Mouse (Mus musculus): ENCODE measurements around the gene Adora2b. TPM values are rescaled to one million over a fixed set of nuclear protein-coding genes. Genes with fewer than 3 reads are reported as not detected.
A peak's percentile ranks its signal among the peaks of the same experiment; 100 is the strongest.

Gene Adora2b
- polyA plus RNA-seq, 1 experiment = not detected

- no peaks in the 10 kb centered on the region for H3K4me1 ChIP-seq (ENCODE audit: control insufficient read depth, insufficient read depth, low read length)
- H3K4me3 ChIP-seq (ENCODE audit: insufficient read depth, low read depth, low read length) = no peak overlapping the region
- 92% methylated on average over 7 of the region's 7 CpGs for WGBS
- TF ChIP-seq CTCF (IDR thresholded peaks at IDR 0.05; ENCODE audit: insufficient read depth, low read depth, low read length) = no peak
- TF ChIP-seq POLR2A (IDR thresholded peaks at IDR 0.05; ENCODE audit: insufficient read depth, low read depth, low read length) = no peak
- no peak overlapping the region for H3K27ac ChIP-seq (ENCODE audit: insufficient read depth, low read depth, low read length)
Measured at GRCm38 (mm10) chr11:62220756-62221510, 27.9 kb upstream of the Adora2b start.

GRCm38 (mm10) chr11:62223416-62223815 is 25.4 kb upstream of the Adora2b start:
- 91% methylated on average over 5 of the region's 5 CpGs for WGBS
- Histone ChIP-seq H3K4me3 (ENCODE audit: insufficient read depth, low read depth, low read length) (no peak overlapping the region), H3K27ac (ENCODE audit: insufficient read depth, low read depth, low read length) (no peak overlapping the region), H3K4me1 (ENCODE audit: control insufficient read depth, insufficient read depth, low read length) (no peaks in the 10 kb centered on the region)
- no peak for TF ChIP-seq CTCF (IDR thresholded peaks at IDR 0.05; ENCODE audit: insufficient read depth, low read depth, low read length)
- no peak for TF ChIP-seq POLR2A (IDR thresholded peaks at IDR 0.05; ENCODE audit: insufficient read depth, low read depth, low read length)

GRCm38 (mm10) chr11:62223962-62224361 is 24.8 kb upstream of the Adora2b start:
- Histone ChIP-seq H3K4me3 (ENCODE audit: insufficient read depth, low read depth, low read length) (no peak overlapping the region), H3K4me1 (ENCODE audit: control insufficient read depth, insufficient read depth, low read length) (no peaks in the 10 kb centered on the region), H3K27ac (ENCODE audit: insufficient read depth, low read depth, low read length) (no peak overlapping the region)
- WGBS = 85% methylated on average over 7 of the region's 7 CpGs
- TF ChIP-seq POLR2A (IDR thresholded peaks at IDR 0.05; ENCODE audit: insufficient read depth, low read depth, low read length) = no peak
- TF ChIP-seq CTCF (IDR thresholded peaks at IDR 0.05; ENCODE audit: insufficient read depth, low read depth, low read length) = no peak

- no peaks in the 10 kb centered on the region for H3K4me1 ChIP-seq (ENCODE audit: control insufficient read depth, insufficient read depth, low read length)
- H3K27ac ChIP-seq (ENCODE audit: insufficient read depth, low read depth, low read length) = no peak overlapping the region
- no peak overlapping the region for H3K4me3 ChIP-seq (ENCODE audit: insufficient read depth, low read depth, low read length)
- 84% methylated on average over 4 of the region's 4 CpGs for WGBS
- TF ChIP-seq POLR2A (IDR thresholded peaks at IDR 0.05; ENCODE audit: insufficient read depth, low read depth, low read length) (no peak), CTCF (IDR thresholded peaks at IDR 0.05; ENCODE audit: insufficient read depth, low read depth, low read length) (no peak)
Measured at GRCm38 (mm10) chr11:62224797-62225196, 24.0 kb upstream of the Adora2b start.

- H3K4me1 ChIP-seq (ENCODE audit: control insufficient read depth, insufficient read depth, low read length) = no peaks in the 10 kb centered on the region
- no peak overlapping the region for H3K4me3 ChIP-seq (ENCODE audit: insufficient read depth, low read depth, low read length)
- H3K27ac ChIP-seq (ENCODE audit: insufficient read depth, low read depth, low read length) = no peak overlapping the region
- TF ChIP-seq CTCF (IDR thresholded peaks at IDR 0.05; ENCODE audit: insufficient read depth, low read depth, low read length) (no peak), POLR2A (IDR thresholded peaks at IDR 0.05; ENCODE audit: insufficient read depth, low read depth, low read length) (no peak)
- 88% methylated on average over 12 of the region's 12 CpGs for WGBS
Measured at GRCm38 (mm10) chr11:62240631-62241261, 8.0 kb upstream of the Adora2b start.

- TF ChIP-seq POLR2A (IDR thresholded peaks at IDR 0.05; ENCODE audit: insufficient read depth, low read depth, low read length) (no peak), CTCF (IDR thresholded peaks at IDR 0.05; ENCODE audit: insufficient read depth, low read depth, low read length) (no peak)
- 79% methylated on average over 8 of the region's 8 CpGs for WGBS
Measured at GRCm38 (mm10) chr11:62243871-62244270, 4.9 kb upstream of the Adora2b start.

GRCm38 (mm10) chr11:62244471-62244870 is 4.3 kb upstream of the Adora2b start:
- H3K27ac ChIP-seq (ENCODE audit: insufficient read depth, low read depth, low read length) = no peak overlapping the region
- WGBS = 88% methylated on average over 4 of the region's 4 CpGs
- peaks cover 13% of the 10 kb centered on the region for H3K4me1 ChIP-seq (ENCODE audit: control insufficient read depth, insufficient read depth, low read length)
- TF ChIP-seq CTCF (IDR thresholded peaks at IDR 0.05; ENCODE audit: insufficient read depth, low read depth, low read length) (no peak), POLR2A (IDR thresholded peaks at IDR 0.05; ENCODE audit: insufficient read depth, low read depth, low read length) (no peak)
- no peak overlapping the region for H3K4me3 ChIP-seq (ENCODE audit: insufficient read depth, low read depth, low read length)

More at GRCm38 (mm10) chr11:62243871-62244270, 4.9 kb upstream of the Adora2b start:
- Histone ChIP-seq H3K27ac (ENCODE audit: insufficient read depth, low read depth, low read length) (no peak overlapping the region), H3K4me3 (ENCODE audit: insufficient read depth, low read depth, low read length) (no peak overlapping the region), H3K4me1 (ENCODE audit: control insufficient read depth, insufficient read depth, low read length) (peaks cover 7% of the 10 kb centered on the region)

- Histone ChIP-seq H3K27ac (ENCODE audit: insufficient read depth, low read depth, low read length) (no peak overlapping the region), H3K4me1 (ENCODE audit: control insufficient read depth, insufficient read depth, low read length) (peaks cover 16% of the 10 kb centered on the region), H3K4me3 (ENCODE audit: insufficient read depth, low read depth, low read length) (peak overlapping the region; percentile 54)
- TF ChIP-seq CTCF (IDR thresholded peaks at IDR 0.05; ENCODE audit: insufficient read depth, low read depth, low read length) (no peak), POLR2A (IDR thresholded peaks at IDR 0.05; ENCODE audit: insufficient read depth, low read depth, low read length) (no peak)
- WGBS = 37% methylated on average over 18 of the region's 18 CpGs
Measured at GRCm38 (mm10) chr11:62247759-62248400, 904 bp upstream of the Adora2b start.

All from olfactory bulb, adult 2 months (tissue).